Mouse (Mus musculus): ENCODE results near the gene Kcnq5. TPM values are rescaled to one million over a fixed set of nuclear protein-coding genes. Genes with fewer than 3 reads are reported as not detected.
"Not testable (repeated sequence)": the region's sequence is repeated elsewhere in the genome, so short reads cannot be mapped to it uniquely, and the experiment has no call there.

Kcnq5 gene
- polyA plus RNA-seq, 1 experiment from 2014 or later, result 1.7 TPM

DNA sequence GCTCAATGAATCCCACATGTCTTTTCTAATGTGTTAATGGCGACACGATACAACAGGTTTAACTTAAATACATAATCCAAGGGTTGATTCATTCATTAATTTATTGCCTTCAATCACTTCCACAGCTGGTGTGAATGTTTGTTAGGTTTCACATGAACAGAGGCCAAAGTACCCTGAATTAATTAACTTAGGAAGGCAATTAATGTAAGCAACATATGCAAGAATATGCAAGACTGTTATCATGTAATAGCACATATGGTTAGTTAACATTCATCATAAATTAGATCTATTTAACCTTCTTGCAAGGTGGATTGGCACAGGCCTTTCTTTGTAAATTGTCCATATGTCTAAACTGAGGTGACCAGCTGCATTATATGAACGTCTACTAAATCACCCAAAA, 300.9 kb downstream of the Kcnq5 start:
- DNase-seq (ENCODE audit: low spot score), result no peak

DNA sequence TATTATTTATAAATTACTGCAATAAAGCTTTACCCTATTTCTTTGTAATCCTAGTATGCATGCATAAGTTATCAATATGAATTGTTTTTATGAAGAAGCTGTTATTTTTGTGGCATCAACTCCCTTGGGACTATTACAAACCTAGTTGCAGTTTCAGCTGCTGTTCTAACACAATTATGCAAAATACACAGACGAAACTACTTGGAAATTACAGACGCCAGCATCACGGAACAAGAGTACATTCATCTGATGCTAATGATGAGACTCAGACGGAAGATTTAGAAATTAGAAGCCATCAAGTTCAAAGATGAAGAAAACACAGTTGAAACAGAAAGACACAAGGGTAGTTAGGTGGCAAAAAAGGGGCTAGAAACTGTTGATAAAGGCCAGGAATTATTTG, 310.9 kb downstream of the Kcnq5 start:
- DNase-seq (ENCODE audit: low spot score), result no peak

DNA sequence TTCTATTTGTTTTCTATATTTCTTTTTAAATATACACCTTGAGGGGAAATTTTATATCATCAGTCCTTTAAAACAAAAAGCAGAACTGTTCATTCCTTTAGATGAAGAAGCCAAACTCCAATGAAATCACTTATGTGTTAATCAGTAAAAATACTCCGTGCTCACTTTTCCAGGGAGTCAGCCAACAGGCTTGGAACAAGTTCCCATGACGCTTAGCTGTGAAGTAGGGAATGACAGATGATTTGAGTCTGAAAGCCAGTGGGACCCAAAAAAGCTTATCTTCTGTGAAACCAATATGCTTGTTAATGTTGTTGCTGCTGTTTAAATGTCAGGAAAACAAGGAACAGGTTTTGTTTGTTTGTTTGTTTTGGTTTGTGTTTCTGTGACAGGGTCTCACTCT, 326.3 kb downstream of the Kcnq5 start:
- DNase-seq (ENCODE audit: low spot score), result no peak

DNA sequence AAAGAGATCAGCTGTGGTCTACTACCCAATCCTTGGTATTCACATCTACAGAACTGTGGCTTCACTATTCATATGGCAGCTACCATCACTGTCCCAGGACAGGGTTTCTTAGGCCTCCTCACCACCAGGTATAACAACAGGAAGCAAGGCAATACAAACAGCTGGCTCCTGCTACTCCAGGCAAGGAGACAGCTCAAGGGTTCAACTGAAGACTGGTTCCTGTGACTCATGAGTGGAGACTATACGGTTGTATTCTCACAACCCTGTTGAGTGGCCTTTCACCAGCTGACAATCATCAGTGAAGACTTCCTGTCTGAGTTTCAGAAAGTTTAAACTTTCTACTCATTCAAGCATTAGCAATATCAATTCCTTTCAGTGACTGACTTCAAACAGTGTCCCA, 327.7 kb downstream of the Kcnq5 start:
- no peak for DNase-seq (ENCODE audit: low spot score)

DNA sequence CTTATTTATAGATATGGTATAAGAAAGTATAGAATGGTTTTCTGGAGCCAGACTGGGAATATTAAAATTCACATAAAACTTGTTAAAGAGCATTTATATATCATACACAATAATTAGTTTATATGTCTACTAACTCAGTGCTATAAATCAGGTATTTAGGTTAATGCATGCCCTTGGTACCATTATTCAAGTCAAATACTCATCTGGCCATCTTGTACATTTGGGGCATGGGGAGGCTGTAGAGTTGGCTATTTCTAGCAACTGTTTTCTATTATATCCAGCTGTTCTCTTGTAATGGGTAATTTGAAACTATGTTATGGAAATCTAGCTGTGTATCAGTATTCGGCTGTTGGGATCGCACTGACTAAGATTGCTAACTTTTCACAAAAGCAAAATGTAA, 339.3 kb downstream of the Kcnq5 start:
- DNase-seq (ENCODE audit: low spot score), result no peak

DNA sequence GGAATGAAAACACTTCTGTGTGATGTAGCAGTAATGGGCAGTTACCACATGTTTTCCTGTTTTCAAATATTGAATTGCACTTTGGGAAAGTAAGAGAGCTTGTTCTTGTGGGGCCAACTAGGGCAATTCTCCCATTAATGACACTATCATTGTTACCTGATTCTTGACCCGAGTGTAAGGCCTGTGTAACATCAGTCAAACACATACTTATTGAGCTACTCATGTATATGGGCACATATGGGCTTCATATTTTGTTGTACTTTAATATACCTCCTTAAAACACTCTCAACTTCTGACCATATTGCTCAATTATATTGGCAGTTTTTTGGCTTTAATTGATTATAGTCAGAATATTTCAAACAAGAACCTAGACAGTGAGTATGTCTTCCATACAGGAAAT, 339.7 kb downstream of the Kcnq5 start:
- no peak for DNase-seq (ENCODE audit: low spot score)

DNA sequence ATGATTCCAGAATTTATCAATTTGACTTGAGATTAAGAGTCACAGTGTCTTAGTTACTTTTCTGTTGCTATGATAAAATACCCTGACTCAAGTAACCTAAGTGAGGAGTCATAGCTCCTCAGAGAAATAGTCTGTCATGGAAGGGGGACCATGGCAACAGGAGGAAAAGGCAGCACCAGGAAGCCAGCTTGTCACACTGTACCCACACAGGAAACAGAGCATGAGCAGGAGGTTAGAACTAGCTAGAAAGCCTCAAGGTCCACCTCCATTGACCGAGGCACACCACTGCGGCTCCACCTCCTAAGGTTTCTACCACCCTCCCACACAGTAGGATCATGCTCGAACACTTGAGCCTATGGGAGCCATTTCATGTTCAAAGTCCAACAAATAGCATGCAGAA, 343.0 kb downstream of the Kcnq5 start:
- no peak for DNase-seq (ENCODE audit: low spot score)

DNA sequence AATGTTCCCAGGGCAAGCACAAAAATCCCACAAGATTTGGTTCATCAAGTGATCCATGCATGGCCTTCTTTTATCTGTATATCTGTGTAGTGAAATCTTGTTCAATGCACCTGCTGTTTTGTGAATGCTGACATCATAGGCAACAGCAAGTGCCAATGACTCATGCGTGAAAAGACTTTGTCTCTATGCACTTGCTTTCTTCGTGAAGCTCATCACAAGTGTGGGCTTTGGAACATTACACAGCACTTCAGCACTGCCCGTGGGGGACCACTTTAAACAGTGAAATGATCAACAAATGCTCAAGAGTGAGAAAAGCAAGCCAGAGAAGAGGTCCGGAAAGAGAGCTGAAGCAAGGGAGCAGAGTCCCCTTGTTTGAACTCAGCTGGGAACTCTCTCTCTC, 345.1 kb downstream of the Kcnq5 start:
- no peak for DNase-seq (ENCODE audit: low spot score)

DNA sequence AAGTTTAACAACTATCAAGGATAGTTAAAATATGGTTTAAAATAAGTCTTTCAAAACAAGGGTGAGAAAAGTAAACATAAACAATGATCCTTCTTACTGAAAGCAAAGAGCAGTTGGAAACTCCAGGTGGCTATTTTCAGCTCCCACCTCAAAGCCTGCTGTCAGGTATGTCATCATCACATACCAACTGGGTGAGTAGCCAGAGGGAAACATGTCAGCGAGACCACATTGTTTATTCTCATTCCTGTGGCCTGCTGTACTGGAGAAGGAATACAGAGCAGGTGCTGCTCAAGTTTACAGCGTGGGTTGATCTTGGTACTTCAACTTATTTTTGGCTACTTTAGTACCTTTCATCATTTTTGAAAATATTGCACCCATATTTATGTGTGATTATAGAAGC, 347.8 kb downstream of the Kcnq5 start:
- no peak for DNase-seq (ENCODE audit: low spot score)

DNA sequence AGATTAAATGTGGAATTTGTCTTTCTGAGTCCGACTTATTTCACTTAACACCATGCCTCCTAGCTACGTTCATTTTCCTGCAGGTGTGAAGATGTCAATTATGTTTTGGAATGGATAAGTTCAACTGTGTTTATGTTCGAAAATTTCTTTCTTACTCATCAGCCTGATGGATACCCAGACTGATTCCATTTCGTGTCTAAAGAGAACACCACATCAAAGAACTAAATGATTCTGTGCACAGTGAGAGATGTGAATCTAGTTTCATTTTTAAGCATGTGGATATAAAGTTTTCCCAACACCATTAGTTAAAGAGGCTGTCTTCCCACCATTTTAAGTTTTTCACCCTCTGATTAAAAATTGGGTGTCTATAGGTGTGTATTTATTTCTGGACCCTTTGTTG, 357.7 kb downstream of the Kcnq5 start:
- no peak for DNase-seq (ENCODE audit: low spot score)

DNA sequence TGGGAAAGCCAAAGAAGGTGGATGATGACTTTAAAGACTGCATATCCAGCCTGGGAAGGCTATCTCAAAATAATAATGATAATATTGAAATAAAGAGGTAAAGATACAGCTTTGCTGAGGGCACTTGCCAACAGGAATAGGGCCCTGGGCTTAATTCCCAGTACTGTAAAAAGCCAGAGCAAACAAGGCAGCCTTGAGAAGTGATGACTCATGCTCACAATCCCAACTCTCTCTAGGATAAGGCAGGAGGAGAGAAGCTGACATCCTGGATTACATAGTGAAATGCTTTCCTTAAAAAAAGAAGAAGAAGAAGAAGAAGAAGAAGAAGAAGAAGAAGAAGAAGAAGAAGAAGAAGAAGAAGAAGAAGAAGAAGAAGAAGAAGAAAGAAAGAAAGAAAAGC, 359.2 kb downstream of the Kcnq5 start:
- no peak for DNase-seq (ENCODE audit: low spot score)

DNA sequence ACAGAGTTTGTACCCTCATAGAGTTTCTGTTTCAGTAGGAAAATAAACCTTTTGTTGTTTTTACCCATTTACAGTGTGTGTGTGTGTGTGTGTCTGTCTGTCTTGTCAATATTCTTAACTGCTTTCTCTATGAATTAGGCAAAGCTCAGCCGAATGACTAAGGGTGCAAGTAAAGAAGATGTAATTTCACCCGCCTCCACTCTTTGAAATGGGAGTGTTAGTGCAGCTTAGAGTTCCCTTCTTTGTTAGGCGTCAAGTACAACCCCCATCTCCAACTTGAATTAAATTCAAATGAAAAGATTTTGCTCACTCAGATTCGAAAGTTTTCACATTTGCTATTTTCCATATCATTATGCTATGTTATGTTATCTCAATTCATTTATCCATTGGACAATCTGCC, 361.1 kb downstream of the Kcnq5 start:
- no peak for DNase-seq (ENCODE audit: low spot score)

DNA sequence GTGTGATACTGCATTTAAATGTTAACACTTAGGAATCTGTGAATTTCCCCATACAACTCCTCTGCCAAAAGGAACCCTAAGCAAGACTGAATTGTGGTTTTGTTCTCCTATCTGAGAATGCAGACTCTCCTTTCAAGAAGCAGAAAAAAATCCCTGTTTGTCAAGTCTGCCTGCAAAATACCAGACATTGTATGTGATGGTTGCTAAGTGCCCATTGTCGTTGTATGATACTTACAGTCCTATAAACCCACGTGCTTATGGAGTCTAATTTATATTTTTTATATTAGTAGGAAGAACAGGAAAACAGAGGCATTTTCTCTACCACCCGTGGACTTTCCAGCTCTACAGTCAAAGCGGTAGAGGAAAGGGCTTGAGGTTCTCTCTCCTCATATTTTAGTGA, 367.9 kb downstream of the Kcnq5 start:
- no peak for DNase-seq (ENCODE audit: low spot score)

DNA sequence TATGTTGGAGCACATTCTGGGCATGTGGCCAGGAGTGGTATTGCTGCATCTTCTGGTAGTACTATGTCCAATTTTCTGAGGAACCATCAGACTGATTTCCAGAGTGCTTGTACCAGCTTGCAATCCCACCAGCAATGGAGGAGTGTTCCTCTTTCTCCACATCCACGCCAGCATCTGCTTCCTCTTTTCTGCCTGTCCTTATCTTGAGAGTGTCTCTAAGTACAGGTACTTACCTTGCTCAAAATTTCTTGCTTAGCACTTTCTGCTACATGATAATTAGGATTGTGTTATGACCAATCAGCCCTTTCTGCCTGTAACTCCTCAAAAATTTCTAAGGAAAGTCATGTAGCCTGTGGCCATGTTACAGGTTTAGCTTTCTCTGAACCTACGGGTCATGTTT, 394.3 kb downstream of the Kcnq5 start:
- not testable (repeated sequence) for DNase-seq (ENCODE audit: low spot score)

DNA sequence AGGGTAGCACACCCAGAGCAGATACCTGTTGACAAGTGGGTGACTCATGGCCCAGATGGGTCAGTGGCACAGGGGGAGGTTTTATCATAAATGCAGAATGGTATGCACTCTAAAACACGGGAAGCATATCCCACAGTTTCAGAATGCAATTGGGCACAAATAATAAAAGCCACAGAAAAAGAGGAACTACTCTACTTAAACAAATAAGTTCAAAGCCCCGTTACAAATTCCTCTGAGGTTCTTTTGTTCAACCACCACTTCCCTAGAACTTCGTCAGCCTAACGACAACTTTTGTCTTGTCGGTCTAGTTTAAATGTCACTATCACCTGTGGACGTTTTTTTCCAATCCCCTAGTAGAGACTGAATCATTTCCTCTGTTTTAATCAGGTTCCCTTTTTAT, 407.1 kb downstream of the Kcnq5 start:
- DNase-seq (ENCODE audit: low spot score), result peak; percentile 20

DNA sequence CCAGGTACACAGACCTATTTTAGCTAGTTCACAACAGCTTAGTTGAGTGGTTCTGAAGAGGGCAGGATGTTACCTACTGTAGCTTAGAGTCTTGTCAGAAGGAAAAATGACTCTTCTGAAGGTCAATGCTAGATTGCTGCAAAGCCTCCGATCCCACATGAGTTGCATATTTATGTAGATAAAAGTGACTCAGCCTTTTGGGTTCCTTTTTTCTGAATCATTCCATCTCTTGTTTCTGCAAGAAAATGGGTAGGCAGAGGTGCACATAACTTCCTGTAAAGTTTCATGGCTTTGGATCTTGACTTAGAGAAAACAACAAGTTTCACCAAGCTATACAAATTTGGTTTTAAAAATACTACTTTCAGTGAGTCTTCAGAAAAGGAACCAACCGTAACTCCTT, 409.0 kb downstream of the Kcnq5 start:
- DNase-seq (ENCODE audit: low spot score), result no peak

DNA sequence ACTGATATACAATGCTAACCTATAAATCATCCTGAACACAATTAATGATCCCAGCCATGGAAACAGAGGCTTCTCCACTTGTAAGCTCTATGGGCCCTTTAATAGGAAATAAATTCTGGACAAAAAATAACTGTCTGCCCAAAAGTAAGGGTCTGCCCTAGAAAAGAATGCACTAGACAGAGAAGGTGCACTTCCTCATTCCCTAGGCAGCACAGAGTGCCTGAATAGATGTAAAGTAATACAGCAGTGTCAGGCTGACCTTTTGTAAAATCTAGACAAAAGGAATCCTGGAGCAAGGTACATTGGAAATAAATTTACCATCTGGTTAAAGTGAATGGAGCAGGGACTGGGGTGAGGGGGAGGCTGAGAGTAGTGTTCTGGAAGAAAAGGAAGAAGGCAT, 417.8 kb downstream of the Kcnq5 start:
- no peak for DNase-seq (ENCODE audit: low spot score)

DNA sequence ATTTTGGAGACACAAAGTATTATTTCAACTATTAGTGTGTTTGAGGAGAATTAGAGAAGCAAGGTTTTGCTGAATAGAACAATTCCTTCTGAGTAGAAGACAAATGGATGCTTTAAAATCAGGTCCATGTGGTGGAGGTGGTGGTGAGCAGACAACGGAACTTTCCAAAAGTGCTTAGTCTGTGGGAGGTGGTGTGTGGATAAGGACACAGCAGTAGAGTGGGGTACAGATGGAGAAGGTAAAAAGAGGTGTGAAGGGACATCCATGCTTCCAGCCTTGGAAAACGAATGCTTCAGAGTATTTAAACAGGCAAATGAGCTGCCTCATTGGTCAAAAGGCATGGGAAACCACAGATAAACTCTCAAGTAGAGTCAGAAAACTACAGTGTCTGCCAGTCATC, 422.3 kb downstream of the Kcnq5 start:
- no peak for DNase-seq (ENCODE audit: low spot score)

DNA sequence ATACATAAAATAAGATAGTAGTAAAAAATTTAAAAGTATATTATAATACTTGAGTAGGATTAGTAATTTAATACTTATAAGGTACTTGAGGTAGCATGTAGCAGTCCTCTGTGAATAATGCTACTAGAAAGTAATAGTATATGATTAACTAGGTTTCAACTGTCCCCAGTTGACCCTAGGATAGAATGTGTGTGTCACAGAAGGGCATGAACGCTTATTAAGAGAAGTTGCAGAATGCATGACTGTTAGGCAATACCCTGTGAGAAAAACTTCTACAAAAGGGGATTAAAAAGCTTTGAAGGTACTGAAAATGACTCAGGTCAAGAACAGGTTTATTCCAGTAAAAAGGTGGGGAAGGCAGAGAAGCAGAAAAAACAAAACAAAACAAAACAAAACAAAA, 430.9 kb downstream of the Kcnq5 start:
- DNase-seq (ENCODE audit: low spot score), result no peak

DNA sequence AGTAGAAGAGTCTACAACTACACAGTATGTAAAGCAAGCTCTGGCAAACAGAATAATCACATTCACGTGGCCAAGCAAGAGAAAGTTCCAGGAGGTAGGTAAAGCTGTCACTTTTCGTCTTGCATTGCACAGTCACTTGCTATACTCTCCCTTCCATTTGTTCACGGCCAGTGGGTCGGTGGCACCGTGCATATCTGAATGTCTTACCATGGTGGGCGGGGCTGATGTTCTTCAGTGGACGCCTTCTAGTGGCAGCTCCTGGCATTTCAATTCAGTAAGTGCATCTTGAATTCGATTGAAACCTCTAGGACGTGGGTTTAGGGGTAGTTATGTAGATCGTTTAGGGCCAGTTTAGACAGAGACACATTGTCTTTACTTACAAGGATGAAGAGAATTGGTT, 439.7 kb downstream of the Kcnq5 start:
- DNase-seq (ENCODE audit: low spot score), result peak; percentile 49

DNA sequence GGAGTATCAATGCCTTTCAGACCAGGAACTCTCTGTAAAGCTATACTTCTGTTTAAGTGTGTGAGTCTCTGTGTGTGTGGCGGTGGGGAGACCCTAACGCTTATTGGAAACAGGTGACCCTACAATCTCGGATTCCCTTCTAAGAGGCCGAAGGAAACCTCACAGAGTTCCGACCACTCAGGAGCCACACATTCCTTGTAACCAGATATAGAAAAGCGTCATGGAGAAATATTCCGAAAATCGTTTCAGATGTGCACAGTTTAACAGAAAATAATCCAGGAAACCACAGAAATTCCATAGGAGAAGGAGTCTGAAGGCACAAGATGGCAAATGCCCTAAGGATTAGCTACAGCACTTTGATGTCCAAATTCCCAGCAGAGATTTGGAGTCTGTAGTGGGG, 440.3 kb downstream of the Kcnq5 start:
- DNase-seq (ENCODE audit: low spot score), result no peak

DNA sequence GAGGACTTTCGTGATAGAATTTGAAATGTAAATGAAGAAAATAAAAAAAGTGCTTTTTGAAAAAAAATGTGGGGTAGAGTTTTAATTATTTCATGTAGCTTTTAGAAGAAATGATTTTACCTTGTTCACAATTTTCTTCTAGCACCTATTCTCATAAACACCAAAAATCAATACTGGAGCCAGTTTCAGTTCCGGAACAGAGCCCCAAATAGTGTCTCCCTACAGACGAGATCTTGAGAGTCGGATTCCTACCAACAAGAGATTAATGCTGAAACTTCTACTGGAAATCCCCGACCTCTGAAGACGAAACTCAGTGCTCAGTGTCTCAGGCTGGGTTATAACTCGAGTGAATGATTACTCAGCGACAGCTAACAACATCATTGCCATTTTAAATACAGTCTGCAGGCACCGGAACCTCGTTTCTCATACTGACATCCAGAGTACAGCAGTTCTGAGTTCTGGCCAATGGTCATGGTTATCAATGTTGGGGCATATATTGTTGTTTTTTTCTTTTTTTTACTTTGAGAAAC, 441.6 kb downstream of the Kcnq5 start:
- no peak for DNase-seq (ENCODE audit: low spot score)

DNA sequence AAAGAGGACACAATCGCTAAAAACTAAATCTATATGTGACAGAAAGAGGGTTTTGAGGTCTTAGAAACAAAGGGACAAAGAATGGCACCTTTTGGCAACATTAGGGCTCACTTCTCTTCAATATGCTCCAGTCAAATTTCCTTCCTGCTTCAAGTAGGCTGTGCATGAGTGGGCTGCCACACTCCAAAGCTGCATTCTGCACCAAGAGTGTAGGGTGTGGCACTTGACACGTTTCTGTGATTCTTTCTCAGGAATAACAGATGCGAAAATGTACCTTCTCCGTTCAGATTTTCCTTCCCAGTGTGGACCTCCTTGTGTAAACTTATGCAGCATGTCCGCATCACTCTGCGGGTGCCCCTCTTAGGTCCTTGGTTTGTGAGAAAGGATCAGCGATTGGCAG, 455.1 kb downstream of the Kcnq5 start:
- DNase-seq (ENCODE audit: low spot score), result no peak

DNA sequence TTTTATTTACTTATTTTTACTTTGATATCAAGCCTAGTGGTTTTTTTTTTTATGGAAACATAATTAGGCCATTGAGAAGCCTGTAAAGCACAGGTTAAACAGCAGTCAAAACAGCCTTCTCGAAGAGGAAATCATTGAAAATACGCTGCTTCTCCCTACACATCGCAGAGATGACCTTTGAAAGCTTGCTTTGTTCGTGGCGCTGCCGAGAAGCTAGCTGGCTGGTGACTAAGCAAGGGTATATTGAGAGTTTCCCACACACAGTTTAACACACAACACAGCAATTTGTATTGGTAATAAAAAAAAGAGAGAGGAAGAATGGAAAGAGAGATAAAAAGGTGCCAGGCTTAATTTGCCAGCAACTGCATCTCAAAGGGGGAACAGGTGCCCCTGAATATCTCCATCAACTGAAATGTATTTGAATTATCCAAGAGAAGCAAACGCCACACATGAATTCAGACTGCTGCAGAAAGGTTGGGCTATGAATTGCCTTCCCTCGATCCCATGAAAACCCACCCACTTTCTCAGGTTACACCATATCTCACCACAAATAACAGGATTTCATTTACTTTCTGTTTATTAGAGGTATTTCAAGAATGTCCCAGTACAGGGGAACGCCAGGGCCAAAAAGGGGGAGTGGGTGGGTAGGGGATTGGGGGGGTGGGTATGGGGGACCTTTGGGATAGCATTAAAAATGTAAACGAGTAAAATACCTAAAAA, 461.8 kb downstream of the Kcnq5 start:
- DNase-seq (ENCODE audit: low spot score), result no peak
